Mouse (Mus musculus) cortical plate, adult 2 months (tissue): ENCODE data around the gene Myh9.

Experiments
- CTCF ChIP-seq: fragments of 200-500 bp; IDR thresholded peaks from 2 replicates; pipeline ENCODE4 v1.5.1; 2011; ENCODE audit warnings: mild to moderate bottlenecking, control low read depth, low read length; ENCODE audit not compliant: insufficient read depth; ENCODE audit errors: extremely low read depth
- POLR2A ChIP-seq: fragments of 200-500 bp; IDR thresholded peaks from 2 replicates; pipeline ENCODE4 v1.6.1; 2011; ENCODE audit warnings: mild to moderate bottlenecking, low read length, control low read depth; ENCODE audit not compliant: insufficient read depth; ENCODE audit errors: extremely low read depth

DNA sequence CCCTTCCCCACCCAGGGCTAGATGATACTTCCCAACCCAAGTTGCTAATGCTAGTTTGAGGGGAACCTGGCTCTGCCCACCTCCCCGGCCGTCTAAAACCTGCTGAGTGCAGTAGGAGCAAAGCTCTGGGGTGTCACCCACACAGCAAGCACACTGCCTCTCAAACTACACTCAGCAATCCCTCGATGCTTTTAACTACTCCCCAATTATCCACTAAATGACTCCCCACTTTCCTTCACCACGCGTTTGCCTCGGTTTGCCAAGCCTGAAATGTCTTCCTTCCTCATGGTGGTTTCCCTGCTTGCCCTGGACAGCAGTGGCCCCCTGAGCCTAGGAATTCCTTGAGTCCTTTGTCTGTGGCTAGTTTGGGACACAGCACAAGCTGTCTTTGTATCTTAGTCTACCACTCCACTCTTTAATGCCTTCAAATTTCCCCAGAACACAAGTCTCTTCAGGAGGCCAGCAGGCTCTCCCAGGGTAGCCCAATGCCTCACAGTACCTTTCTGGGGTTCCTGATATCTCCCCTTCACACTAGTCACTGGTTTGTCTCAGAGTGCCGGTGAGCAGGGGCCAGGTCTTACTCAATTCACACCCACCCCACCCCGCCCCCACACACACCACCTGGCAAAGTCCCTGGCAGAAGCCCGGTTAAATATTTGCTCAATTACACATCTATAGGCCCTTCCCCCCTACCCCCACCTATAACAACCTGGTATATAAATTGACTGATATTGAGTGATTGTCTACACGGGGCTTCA, 2.3 kb downstream of the Myh9 start:
- TF ChIP-seq CTCF, result no peak
- TF ChIP-seq POLR2A, result no peak
